Mouse (Mus musculus) lung, adult 2 months (tissue): ENCODE results near the gene Cxcl1.
"Not testable (repeated sequence)": the region's sequence is repeated elsewhere in the genome, so short reads cannot be mapped to it uniquely, and the experiment has no call there.

Source experiments
- CTCF ChIP-seq: fragments of 200-500 bp; IDR thresholded peaks from 2 replicates; pipeline ENCODE4 v1.5.1; 2011; ENCODE audit warnings: mild to moderate bottlenecking, low read length, control low read depth; ENCODE audit not compliant: insufficient read depth
- POLR2A ChIP-seq: fragments of 200-500 bp; IDR thresholded peaks from 2 replicates; pipeline ENCODE4 v1.6.1; 2011; ENCODE audit warnings: low read depth, mild to moderate bottlenecking, control low read depth, low read length, borderline replicate concordance; ENCODE audit errors: extremely low read depth

GRCm38 (mm10) chr5:90850096-90850495 is 40.9 kb upstream of the Cxcl1 start:
- TF ChIP-seq POLR2A, CTCF: not testable (repeated sequence)
